Mouse (Mus musculus) MN1 (cell line): Measurements from ENCODE around the gene Oprm1.
"Not testable (repeated sequence)": the region's sequence is repeated elsewhere in the genome, so short reads cannot be mapped to it uniquely, and the experiment has no call there.

Experiments used
- DNase-seq: peaks from one replicate; pipeline ENCODE4 v3.0.0-alpha.2; 2016; ENCODE audit warnings: low spot score

Oprm1 gene

DNA sequence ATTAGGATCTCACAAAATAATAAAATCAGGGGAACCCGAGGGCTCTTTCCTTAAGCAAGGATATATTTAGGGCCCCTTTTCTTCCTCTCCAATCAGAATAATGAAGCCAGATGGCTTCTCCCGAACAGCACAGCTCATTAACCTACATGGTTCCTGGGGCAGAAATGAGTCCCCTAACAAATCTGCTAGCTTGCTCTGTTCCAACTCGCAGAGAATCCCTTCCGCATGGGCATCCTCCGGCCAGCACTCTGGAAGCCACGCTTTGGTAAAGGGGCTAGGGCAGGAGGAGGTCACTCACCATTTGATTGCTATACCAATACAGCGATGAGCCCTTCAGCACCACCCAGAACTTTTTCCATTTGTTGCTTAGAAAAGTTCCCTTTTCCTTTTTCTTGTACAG, 220.9 kb downstream of the Oprm1 start:
- DNase-seq = no peak

DNA sequence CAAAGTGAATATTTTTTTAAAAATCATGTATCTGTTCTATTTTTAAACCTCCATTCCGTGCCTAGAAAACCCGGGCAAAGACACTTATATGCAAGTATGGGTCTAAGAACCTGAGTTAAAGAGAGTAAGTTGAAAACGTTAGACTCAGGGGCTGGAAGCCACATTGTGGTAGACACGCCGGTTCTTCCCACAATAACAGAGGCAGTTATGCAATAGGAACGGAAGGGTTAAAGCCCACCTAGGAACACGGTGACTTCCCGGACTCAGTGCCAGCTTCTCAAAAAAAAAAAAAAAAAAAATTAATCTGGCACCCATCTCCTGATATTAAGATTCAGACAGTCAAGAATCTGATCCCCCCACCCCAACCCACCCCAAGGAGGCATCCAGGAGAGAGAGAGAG, 221.5 kb downstream of the Oprm1 start:
- no peak for DNase-seq

DNA sequence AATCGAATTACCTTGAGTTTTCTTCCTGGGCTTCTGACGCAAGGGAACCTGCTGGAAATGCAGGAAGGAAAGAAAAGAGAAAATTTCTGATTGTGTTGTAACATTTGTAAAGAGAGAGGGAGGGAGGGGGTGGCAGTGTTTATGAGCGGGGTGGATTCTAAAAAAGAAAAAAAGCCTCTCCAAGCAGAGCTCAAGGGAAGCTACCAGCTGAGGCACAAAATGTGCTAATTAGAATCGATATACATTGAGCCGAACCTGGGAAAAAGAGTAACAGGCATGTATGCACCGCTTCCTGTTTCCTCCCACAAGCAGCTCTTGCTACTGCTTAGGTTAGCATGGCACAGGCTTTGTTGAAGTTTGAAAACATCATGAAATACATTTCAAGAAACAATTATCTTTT, 221.9 kb downstream of the Oprm1 start:
- no peak for DNase-seq

DNA sequence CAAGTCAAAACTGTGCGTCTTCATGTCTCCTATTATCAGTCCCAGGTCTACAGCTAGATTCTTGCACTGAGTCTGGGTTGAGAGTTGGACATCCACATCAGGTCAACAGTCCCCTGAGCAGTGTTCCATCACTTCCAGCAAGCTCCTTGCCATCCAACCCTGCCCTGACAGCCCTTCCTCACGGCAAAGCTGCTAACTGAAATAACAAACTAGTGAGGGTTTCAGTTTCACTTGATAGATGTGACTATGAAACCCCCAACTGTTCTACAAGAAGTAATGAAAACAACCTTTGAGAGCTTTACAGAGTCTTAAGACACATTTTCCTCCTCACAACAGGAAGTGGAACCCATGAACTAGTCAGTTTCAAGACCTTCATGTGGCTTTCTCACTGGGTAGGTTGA, 224.4 kb downstream of the Oprm1 start:
- no peak for DNase-seq

DNA sequence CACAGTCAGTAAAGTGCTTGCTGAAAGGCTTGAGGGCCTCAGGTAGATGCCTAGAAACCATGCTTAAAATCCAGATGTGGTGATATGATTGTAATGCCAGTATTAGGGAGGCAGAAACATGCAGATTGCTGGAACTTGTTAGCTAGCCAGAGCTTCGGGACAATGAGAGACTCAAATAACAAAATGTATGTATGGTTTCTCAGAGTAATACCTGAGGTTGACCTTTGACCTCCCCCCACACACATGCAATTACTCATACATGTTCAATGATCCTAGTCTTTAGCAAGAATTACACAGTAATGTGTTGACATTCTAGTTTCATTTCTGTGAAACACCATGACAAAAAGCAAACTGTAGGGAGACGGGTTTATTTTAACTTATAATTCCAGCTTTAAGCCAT, 225.1 kb downstream of the Oprm1 start:
- no peak for DNase-seq

DNA sequence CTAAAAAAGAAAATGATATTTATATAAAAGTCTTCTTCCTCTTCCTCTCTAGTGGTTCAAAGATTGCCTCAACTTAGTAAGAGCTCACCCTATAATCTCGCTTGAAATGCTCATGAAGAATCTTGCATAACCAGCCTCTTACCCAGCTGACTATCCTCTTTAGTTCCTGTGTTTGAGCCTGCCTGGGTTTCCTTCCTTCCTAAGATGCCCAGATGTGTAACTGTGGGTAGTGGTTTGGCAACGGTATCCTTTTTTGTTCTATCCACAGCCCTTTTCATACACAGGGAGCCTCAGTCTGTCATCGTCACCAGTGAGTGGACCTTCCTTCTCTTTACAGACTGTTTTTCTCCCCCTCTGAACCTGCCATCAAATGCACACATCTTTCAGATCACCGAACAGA, 227.9 kb downstream of the Oprm1 start:
- DNase-seq = no peak

DNA sequence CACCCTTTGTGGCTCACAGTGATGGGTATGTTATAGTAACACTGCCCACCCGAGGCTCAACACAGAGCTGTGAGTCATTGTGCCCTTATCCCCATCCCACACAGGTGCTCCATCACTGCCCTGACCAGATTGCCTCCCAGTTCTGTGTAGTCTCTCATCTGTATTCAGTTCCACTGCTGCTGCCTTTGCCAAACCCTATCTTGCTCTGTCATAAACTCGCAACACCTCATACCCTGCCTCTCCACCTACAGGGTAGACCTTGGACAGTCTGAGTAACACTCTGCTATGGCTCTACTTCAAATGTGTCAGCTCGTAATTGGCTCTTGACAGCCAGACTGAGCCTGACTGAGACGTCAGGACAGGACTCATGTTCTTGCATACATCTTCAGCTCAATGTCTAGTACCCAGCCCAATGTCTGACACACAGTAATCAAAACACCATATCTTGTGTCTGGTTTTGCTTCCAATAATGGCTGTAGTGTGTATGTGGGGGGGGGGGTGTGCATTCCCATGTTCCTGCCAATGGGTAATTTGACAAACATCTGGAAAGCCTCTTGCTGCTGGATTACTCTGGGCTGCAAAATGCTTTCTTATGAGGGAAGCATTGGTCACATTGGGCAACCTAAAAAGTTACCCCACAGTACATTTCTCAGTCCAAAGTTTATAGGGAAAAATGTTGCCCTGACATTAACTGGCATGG, 229.2 kb downstream of the Oprm1 start:
- DNase-seq = no peak

DNA sequence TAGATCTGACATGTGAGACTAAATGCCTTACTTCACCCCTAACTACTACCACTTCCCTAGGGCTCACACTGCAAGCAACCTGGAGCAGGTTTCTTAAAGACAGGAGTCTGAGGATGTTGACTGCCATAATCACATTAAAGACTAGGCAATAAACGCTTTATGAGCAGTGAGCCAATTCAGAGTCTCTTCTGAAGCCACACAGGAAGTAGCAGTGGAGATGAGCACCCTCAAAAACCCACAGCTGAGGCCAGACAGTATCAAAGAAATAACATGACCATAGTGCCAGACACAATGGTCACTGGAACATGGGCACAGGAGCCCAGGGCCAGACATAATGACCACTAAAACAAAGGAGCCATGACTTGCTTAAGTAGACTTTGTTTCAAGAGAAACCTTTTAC, 230.2 kb downstream of the Oprm1 start:
- DNase-seq = no peak

DNA sequence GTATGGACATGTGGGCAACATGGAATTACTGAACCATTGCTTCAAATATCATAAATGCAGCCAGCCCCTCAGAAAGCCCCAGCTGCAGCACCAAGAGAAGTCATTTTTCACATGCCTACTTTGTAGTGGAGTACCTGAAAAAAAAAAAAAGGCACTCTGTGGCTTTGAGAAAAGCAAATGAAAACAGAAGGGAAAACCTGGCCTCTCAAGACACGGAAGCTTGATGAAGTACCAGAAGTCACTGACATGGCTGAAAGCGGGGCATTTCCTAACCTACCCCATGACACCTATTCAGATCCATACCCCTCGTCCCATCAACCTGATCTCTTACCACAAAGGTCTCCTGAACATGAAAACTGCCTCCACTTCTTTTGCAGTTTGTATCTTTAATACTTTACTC, 238.6 kb downstream of the Oprm1 start:
- no peak for DNase-seq

DNA sequence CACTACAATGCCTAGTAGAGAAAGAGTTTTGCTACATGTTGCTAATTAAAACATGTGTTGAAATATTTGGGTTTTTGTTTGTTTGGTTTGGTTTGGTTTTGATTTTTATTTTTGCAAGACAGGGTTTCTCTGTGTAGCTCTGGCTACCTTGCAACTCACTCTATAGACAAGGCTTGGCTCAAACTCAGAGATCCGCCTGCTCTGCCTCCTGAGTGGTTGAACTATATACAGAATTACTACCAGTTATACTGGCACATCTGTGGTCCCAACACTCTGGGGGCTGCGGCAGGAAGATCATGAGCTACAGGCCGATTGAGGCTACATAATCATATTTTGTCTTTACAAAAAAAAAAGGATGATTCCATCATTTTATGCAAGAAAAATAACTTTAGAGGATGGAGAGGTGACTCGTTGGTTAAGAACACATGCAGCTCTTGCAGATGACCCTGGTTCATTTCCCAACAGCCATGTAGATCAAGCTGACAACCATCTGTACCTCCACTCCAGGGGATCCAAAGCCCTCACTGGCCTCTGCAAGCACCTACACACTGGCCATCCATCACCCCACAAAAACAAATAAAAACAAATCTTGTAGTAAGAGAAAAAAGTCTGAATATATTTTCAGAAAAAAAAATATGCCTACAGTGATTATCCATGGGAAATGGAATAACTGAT, 240.4 kb downstream of the Oprm1 start:
- no peak for DNase-seq

DNA sequence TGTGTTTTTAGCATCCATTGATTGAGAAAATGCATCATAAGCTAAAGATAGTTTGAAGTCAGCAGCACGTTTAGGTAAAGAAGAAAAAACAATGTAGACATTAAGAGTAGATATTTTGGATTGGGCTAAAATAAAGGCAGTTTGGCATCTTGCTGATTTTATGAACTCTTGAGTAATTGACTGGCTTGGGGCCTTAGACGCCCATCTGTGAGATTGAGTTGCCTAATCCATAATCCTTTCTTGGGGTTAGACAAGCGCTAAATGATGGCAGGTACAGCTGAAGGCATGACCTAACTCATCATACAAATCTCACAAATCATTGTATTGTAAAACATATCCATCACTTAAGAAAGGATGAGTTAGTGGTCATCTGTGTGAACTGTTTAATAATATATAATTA, 241.0 kb downstream of the Oprm1 start:
- no peak for DNase-seq

DNA sequence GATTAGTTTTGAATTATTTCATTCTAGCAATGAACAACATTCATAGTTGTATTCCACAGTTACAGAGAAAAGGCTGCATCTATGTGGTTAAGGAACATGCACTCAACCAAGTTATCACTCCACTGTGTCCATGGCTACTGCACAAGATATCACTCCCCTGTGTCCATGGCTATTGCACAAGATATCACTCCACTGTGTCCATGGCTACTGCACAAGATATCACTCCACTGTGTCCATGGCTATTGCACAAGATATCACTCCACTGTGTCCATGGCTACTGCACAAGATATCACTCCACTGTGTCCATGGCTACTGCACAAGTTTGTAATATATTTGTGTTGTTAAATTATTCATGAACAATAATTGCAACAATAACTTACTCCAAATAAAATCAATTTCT, 245.6 kb downstream of the Oprm1 start:
- not testable (repeated sequence) for DNase-seq

DNA sequence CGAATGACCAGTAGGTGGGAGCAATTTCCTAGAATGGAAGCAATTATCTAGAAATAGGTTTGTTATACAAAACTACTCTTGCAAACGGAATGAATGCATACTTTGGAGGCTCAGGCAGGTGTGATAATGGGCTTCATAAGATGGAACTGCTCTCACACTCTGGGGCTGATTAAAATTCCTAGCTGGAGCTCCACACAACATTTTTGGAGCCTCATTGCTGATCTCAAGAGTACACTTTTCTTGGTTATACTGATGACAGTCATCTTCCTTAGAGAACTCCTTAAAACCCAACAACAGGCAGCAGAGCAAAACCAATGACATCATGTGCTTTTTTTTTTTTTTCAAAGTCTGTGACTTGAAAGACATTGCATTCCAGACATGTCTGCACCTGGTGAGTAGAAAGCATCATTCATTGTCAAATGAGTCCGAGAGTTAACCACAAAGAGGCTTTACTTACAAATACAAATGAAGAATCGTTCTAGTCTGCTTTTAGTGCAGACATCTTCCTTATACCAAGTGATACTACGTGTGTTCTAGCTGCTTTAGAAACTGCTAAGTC, 246.8 kb downstream of the Oprm1 start:
- no peak for DNase-seq

DNA sequence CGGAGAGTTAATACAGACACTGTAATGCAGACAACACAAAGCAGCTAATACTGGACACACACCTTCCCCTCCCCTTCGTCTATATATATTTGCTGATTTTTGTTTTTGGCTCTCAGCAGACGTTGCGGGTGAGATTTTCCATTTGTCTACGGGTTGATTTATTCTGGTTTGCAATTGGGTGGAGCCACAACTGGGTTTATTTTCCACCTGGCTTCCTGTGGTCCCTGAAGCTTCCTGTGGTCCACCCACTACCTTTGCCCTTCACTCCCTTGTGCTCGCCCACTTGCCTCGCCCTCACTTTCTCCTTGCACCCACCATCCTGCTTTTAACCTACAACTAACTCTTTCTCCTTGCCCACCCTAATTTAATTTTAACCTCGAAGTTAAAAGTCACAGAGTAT, 252.2 kb downstream of the Oprm1 start:
- DNase-seq = no peak

DNA sequence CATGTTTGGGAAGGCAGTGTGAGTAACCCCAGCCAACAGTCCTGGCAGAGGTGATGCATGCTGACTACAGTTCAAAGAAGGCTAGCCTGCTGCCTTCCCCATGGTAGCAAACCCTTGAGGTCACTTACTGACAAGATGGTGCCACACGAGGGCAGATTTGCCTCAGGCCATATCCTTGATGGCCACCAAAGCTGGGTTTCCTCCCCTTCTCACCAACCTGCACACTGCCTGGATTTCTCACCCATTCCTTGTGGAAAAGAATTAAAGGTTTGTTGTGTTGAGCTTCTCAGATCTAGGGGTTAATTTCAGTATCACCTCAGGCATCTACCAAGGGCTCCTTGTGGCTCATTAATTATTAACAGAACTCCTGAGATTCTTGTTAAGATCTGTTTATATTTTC, 256.9 kb downstream of the Oprm1 start:
- no peak for DNase-seq

DNA sequence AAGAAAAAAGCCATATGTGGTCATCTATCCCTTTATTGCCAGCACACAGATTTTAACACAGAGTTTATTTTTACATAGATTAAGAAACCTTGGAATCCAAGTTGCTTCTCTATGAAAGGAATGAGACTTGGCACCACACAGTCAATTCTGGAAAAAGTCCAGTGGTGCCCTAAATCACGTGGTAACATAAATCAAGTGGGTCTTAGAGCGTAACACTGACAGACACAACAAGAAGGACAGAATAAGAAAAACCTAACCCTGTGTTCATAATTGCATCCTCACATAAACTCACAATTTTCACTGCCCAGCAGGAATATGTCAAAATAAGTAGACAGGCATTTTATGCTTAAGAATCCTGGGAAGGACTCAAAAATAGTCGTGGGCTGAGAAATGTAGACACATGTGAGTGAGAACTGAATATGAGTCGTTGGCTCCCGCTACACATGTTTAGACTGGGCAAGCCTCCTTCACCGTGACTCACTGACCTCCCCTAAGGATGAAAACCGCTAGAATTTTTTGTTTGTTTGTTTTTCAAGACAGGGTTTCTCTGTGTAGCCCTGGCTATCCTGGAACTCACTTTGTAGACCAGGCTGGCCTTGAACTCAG, 261.6 kb downstream of the Oprm1 start:
- no peak for DNase-seq

DNA sequence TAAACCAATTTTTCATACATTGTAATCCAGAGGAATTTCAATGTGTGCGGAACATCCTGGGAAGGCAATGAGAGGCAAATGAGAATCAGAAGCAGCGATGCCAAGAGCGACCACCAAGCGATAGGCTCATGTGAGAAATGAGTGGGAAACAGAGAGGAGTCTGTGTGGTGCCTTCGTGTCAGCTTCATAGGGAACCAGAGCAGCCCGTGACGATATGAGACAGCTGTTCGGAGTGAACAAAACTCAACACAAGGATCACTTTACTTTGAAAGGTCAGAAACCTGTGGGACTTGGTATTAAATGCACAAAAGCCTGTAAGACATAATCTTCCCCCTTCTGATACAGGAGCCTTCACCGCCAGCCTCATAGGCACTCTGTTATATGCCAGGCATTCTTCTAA, 262.2 kb downstream of the Oprm1 start:
- DNase-seq = no peak

DNA sequence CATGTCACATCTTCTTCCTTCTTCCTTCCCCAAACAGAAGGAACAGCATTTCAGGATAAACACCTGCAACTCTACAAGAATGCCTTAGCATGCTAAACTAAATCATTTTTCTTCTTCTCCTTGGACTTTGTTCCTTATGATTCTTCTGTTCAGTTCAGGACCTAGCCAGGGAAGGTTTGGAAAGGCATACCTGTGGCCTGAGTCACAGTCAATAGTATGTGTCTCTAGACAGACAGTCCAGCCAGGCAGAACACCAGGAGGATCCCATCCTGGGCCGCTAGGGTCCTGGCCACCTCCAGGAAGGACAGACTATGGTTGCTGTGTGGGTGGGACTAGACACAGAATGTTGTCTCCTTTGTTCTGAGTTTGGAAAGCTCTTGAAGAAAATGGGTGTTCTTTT, 266.7 kb downstream of the Oprm1 start:
- no peak for DNase-seq

DNA sequence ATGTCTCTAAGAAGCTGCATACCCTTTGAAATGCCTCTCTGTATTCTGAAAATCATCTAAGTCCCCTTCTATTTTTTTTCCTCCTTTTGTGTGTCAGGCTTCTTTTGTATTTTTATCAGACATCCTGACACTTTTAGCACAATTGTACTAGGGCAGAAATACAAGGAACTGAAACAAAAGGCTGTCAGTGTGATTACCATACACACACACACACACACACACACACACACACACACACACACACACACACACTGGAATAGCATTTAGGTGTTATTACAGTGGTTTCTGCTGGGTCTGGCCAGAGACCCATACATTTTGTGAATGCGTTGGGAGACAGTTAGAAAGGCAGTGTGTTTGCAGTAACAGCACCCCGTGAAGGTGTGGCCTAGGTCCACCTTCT, 275.2 kb downstream of the Oprm1 start:
- no peak for DNase-seq

DNA sequence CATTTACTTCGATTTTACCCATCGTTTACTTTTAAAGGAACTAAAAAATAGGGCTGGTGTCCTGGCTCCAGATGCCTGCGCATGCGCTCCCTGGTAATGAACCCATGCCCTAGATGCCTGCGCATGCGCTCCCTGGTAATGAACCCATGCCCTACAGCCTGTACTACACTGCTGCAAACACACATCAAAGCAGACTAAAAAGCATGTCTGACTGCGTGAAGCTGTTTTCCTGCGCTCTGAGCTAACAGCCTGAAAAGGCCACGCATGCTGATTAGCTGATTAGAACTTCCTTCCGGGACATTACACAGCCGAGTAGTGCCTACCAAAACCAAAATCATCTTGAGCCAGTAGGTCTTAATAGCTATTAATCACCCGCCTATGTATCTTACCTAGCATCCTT, 277.2 kb downstream of the Oprm1 start:
- no peak for DNase-seq

DNA sequence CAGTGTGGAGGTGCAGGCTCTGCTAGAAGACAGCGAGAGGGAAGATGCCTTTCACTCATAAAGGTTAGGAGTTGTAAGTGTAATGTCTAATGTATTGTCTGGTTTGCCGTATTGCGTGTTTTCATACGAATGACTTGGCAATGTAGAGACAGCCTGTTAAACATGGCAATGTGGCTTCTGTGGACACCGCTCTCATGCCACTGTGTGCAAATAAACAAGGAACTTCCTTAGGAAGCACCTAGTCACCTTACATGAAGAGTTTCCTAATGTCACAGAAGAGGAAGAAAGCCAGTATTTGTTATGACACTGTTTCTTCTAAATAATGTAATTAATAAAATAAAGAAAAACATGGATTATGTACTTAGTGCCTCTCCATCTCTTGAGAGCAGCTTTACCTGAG, 278.9 kb downstream of the Oprm1 start:
- no peak for DNase-seq

DNA sequence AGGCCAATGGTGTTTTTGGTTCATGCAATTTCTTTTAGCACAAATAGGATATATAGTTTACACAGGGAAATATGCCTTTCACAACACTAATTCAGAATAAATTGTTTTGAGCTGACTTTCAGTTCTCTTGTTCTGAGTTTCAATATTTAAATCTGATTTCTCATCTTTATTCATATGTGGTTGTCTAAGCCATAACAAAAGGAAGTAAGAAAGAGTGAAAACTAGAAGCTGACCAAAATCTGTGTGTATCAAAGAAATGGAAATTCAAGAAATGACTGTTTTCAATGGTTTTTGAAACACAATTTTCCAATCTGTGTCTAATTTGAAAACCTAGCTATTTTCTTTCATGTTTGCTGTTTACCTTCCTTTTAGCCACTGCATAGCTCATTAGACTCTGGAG, 282.7 kb downstream of the Oprm1 start:
- no peak for DNase-seq

DNA sequence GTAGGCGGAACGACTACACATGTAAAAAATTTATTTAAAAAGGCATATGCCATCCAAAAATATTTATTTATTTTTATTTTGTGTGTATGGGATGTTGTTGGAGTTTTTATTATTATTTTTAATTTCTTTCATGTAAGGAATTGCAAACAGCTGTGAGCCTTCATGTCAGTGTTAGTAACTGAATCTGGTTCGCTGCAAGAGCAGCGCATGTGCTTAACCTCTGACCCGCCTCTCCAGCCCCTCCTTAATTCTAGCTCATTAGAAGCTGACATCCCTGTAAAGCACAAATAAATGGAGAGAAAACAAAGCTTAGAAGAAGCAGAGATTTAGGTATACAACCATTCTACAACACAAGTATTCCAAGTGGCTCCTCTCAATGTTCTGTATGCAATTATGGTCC, 285.6 kb downstream of the Oprm1 start:
- no peak for DNase-seq
